Mouse (Mus musculus): Measurements from ENCODE around the gene Snrpb.

- TF ChIP-seq CTCF (IDR thresholded peaks at IDR 0.05; ENCODE audit: borderline replicate concordance, control insufficient read depth, extremely low read depth, insufficient read depth, low read length, poor library complexity) = no peak
- TF ChIP-seq POLR2A (IDR thresholded peaks at IDR 0.05; ENCODE audit: control insufficient read depth, extremely low read depth, insufficient read depth, low read length, poor library complexity) = no peak
These were observed 33.0 kb downstream of the Snrpb start for GRCm38 (mm10) chr2:130146089-130146668.
